Mouse (Mus musculus) ES-E14 (cell line): Measurements from ENCODE around the gene Mxra7. TPM values are rescaled to one million over a fixed set of nuclear protein-coding genes. Genes with fewer than 3 reads are reported as not detected.

Experiments used
- DNase-seq: peaks from one replicate; pipeline ENCODE4 v3.0.0-alpha.2; 2013; ENCODE audit warnings: low read depth, low spot score
- H3K27ac ChIP-seq: 2 replicates; pipeline ENCODE4 v1.5.1; 2012; ENCODE audit warnings: low read depth, mild to moderate bottlenecking, low read length, moderate library complexity, mixed read lengths; ENCODE audit not compliant: poor library complexity, insufficient read depth, severe bottlenecking
- H3K36me3 ChIP-seq: 2 replicates; pipeline ENCODE4 v1.6.1; 2012; ENCODE audit warnings: mild to moderate bottlenecking, low read length, moderate library complexity, mixed read lengths; ENCODE audit not compliant: control insufficient read depth, poor library complexity, insufficient read depth, severe bottlenecking
- H3K4me1 ChIP-seq, 2 experiments: fragments of 150-350 bp in 1 of 2; sonication (generic) in 1 of 2; 2 replicates each; pipeline ENCODE4 v1.6.1; 2012; ENCODE audit warnings: low read length in 2 of 2, mild to moderate bottlenecking in 1 of 2, mixed read lengths in 1 of 2; ENCODE audit not compliant: control insufficient read depth in 2 of 2, insufficient read depth in 2 of 2, poor library complexity in 1 of 2
- H3K4me3 ChIP-seq, 2 experiments: fragments of 150-350 bp in 1 of 2; sonication (generic) in 1 of 2; 2 replicates each; pipeline ENCODE4 v1.5.1; 2012; ENCODE audit warnings: low read length in 2 of 2, low read depth in 1 of 2, mild to moderate bottlenecking in 1 of 2, mixed read lengths in 1 of 2; ENCODE audit not compliant: insufficient read depth in 1 of 2, poor library complexity in 1 of 2, severe bottlenecking in 1 of 2
- H3K9ac ChIP-seq: 2 replicates; pipeline ENCODE4 v1.6.1; 2012; ENCODE audit warnings: low read depth, mild to moderate bottlenecking, low read length, mixed read lengths; ENCODE audit not compliant: poor library complexity, insufficient read depth, severe bottlenecking
- H3K9me3 ChIP-seq: fragments of 150-350 bp; sonication (generic); 2 replicates; pipeline ENCODE4 v1.6.1; 2012; ENCODE audit warnings: low read depth, mild to moderate bottlenecking, low read length; ENCODE audit not compliant: control insufficient read depth, insufficient read depth
- HCFC1 ChIP-seq: IDR thresholded peaks from 2 replicates; pipeline ENCODE4 v1.6.1; 2012; ENCODE audit warnings: low read length, inconsistent platforms, borderline replicate concordance; ENCODE audit not compliant: insufficient read depth
- MAFK ChIP-seq: IDR thresholded peaks from 2 replicates; pipeline ENCODE4 v1.6.1; 2014; ENCODE audit warnings: mild to moderate bottlenecking, low read depth, low read length, inconsistent platforms; ENCODE audit not compliant: insufficient read depth
- ZC3H11A ChIP-seq: IDR thresholded peaks from 2 replicates; pipeline ENCODE4 v1.6.1; 2012; ENCODE audit warnings: low read depth, mild to moderate bottlenecking, inconsistent platforms, low read length, borderline replicate concordance
- in situ Hi-C, 2 experiments: fragments of 600-800 bp; cut with MboI; formaldehyde crosslinking; loops; one replicate each; pipeline ENCODE4 v1.15.1; 2025; ENCODE audit warnings: low sequenced_read_pairs in 2 of 2, inconsistent platforms in 1 of 2; ENCODE audit not compliant: unreplicated experiment in 2 of 2
- total RNA-seq: library from RNA; depleted of rRNA; stranded (reverse); fragments of 300-350 nt; gene quantifications from 2 replicates; pipeline ENCODE4 v1.2.3, GENCODE M21; 2012; rRNA removed

Mxra7 gene
- total RNA-seq, 1 experiment = 5.8 TPM

DNA sequence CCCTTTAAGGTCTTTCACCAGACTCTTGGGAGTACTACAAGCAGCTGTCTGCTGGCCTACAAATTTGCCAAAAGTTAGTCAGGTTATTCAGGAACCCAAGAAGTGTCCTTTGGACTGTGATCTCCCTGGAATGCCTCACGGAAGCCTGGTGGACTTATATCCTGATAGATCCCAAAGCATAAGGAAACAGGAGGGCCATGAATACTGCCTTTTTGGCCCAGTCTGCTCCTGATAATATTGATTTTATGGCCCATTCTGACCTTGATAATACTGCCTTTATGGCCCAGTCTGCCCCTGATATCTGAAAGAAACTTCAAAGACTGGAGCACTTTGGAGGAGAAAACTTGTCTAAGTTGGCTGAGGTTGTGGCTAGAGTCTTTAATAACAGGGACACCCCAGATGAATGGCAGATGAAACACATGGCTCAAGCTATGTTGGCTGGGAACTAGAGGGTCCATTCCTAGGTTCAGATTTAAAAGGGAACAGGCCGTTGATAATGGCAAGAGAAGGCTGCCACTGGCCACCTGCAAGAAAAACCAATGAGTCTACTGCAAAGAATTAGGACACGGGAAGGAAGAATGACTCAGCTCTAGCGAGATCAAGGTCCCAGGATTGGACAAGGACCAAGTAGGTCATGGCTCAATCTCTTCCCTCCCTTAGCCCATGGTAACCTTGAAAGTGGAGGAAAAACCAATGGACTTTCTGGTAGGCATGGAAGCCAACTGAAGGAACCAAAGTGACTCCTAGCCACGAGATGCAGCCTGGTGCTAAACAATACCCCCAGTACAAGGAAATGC lies 74.0 kb downstream of the Mxra7 start:
- in situ Hi-C loops = no loop called here
- Histone ChIP-seq H3K9ac (no peak overlapping the region), H3K4me3 (no peak overlapping the region), H3K36me3 (no peaks in the 10 kb centered on the region), H3K27ac (no peak overlapping the region), H3K9me3 (no peaks in the 10 kb centered on the region), H3K4me1 (0 out of 4 replicates have a peak, but pooled peaks cover 0 to 2% of the 10 kb centered on the region in 2 experiments)
- no peak for TF ChIP-seq ZC3H11A
- no peak for TF ChIP-seq HCFC1
- no peak; the same call in 1 of the 2 replicates for TF ChIP-seq MAFK
- no peak for DNase-seq

Other genes starting within 250 kb of the Mxra7 start
- 45.2 and 50.0 TPM in 2 replicates for gene Ube2o, start 246.6 kb downstream of the Mxra7 start, total RNA-seq
- gene Aanat, start 241.6 kb downstream of the Mxra7 start, total RNA-seq = 0.16 and 0.94 TPM in 2 replicates
- gene Rhbdf2, start 201.0 kb downstream of the Mxra7 start, total RNA-seq = 29.3 and 53.8 TPM in 2 replicates
- gene Prcd, start 174.5 kb downstream of the Mxra7 start, total RNA-seq = 2.0 and 2.2 TPM in 2 replicates
- gene Cygb, start 173.7 kb downstream of the Mxra7 start, total RNA-seq = 0.37 and 0.40 TPM in 2 replicates
- not detected in 2 replicates for gene St6galnac1, start 52.5 kb downstream of the Mxra7 start, total RNA-seq
- gene Mettl23, start 15.2 kb upstream of the Mxra7 start, total RNA-seq = 34.4 and 36.6 TPM in 2 replicates
- 78.1 and 80.8 TPM in 2 replicates for gene Jmjd6, start 15.4 kb upstream of the Mxra7 start, total RNA-seq
- 21.5 and 26.5 TPM in 2 replicates for gene Mfsd11, start 24.4 kb upstream of the Mxra7 start, total RNA-seq
- 361 and 367 TPM in 2 replicates for gene Srsf2, start 25.0 kb upstream of the Mxra7 start, total RNA-seq
- 7.1 and 10.1 TPM in 2 replicates for gene Mgat5b, start 90.8 kb upstream of the Mxra7 start, total RNA-seq